Mouse (Mus musculus) c-Kit-negative CD71-positive TER-119-positive erythroid progenitor cells, embryonic 14.5 days (primary cell): ENCODE data around the gene Klra3.
"Not testable (repeated sequence)": the region's sequence is repeated elsewhere in the genome, so short reads cannot be mapped to it uniquely, and the experiment has no call there.

Experiments used
- DNase-seq: peaks from one replicate; pipeline ENCODE4 v3.0.0-alpha.2; 2013; ENCODE audit warnings: low read depth, low spot score

Gene Klra3

GRCm38 (mm10) chr6:130337411-130337810 lies at the start of gene Klra3:
TSS of gene Klra3 (minus strand) at chr6:130337574.
- no peak for DNase-seq

- DNase-seq = no peak
Measured at GRCm38 (mm10) chr6:130386750-130387149, 49.4 kb upstream of the Klra3 start, which contains the start of gene Klra1. TSS of gene Klra1 (minus strand) at chr6:130386874.

DNA sequence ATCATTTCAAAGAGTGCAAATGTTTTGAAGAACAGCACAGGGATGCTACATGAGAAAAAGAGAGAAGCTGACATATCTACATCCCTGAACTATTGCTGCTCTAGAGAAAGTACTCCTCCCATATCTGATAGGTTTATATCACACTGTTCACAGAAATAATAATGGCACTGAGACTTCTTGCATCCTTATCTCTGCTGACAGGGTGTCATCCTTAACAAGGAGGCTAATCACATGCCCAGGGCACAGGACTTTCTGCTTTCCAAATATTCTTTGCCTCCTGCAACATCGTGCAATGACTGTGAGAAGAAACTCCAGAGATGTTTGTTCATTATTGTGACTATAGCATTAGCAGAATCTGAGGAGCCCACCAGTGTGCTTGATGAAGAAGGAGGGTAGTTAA lies 48.4 kb upstream of the Klra3 start:
- DNase-seq = no peak

GRCm38 (mm10) chr6:130382375-130382774 lies 45.0 kb upstream of the Klra3 start:
- no peak for DNase-seq

DNA sequence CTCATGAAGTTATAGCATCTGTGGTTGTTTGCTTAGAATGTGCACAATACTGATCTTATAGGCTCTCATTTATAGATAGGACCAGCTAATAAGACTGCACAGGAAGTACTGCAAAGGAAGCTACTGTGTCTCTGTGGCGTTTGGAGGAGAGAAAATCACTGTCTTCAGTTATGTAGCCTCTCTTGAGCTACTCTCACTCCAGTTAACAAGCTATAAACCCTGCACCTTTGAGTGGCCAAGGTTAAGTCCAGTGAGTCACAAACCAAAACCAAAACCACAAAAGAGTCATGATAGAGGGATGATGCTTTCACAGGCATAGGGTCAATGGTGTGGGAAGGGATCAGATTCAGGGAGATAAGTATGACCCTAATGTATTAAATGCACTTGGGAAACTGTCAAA lies 8.0 kb upstream of the Klra3 start:
- not testable (repeated sequence) for DNase-seq

GRCm38 (mm10) chr6:130341973-130342372 lies 4.6 kb upstream of the Klra3 start:
- not testable (repeated sequence) for DNase-seq

GRCm38 (mm10) chr6:130287984-130288649 lies 49.3 kb downstream of the Klra3 start:
- no peak for DNase-seq

- DNase-seq = not testable (repeated sequence)
Measured at GRCm38 (mm10) chr6:130281828-130282227, 55.5 kb downstream of the Klra3 start, which contains the start of gene Klra10. TSS of gene Klra10 (minus strand) at chr6:130281928.
